Mouse (Mus musculus): ENCODE measurements at regions not wholly inside any gene's neighbourhood (a gene's known extent, or its start where the extent isn't known, plus 50 kb on each side); places are given as distances from the start of the nearest gene placed in this dataset.
"Not testable (repeated sequence)": the region's sequence is repeated elsewhere in the genome, so short reads cannot be mapped to it uniquely, and the experiment has no call there.

DNA sequence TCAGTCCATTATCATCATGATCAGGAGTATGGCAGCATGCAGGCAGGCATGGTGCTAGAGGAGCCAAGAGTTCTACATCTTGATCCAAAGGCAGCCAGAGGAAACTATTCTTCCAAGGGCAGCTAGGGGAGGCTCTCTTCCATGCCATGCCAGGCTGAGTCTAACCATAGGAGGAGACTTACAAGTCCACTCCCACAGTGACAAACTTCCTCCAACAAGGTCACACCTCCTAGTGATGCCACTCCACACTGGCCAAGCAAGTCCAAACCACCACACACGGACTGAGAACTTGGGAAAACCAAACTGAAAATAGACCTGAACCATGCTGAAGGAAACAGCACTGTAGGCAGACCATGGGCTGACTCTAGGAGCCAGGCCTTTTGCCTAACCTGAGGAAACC lies 197.4 kb downstream of the Prex1 start:
- no peak for DNase-seq (ENCODE audit: extremely low spot score)

GRCm38 (mm10) chr2:166514664-166515063 lies 199.0 kb downstream of the Prex1 start:
- no peak for DNase-seq (ENCODE audit: extremely low spot score)

DNA sequence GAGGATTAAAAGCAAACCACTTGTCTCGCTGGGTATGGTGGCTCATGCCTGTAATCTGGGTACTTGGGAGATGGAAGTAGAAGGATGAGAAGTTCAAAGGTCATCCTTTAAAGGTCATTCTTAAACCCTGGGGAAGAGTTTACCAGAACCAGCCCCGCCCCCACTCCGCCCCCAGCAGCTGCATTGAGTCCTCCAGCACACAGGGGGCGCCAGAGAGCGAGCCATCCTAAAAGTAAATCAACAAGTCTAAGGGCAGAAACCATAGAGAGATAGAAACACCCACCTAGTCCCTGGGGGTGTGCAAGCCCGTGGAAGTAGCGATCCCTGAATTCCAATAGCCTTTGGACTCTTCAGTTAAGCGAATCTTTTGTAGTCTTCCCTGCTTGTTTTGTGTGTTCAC lies 201.1 kb downstream of the Prex1 start:
- DNase-seq (ENCODE audit: extremely low spot score): no peak

GRCm38 (mm10) chr2:166511477-166511876 lies 202.2 kb downstream of the Prex1 start:
- DNase-seq (ENCODE audit: extremely low spot score): not testable (repeated sequence)

- no peak for DNase-seq (ENCODE audit: extremely low spot score)
These were observed 202.9 kb downstream of the Prex1 start for GRCm38 (mm10) chr2:166510776-166511175.

DNA sequence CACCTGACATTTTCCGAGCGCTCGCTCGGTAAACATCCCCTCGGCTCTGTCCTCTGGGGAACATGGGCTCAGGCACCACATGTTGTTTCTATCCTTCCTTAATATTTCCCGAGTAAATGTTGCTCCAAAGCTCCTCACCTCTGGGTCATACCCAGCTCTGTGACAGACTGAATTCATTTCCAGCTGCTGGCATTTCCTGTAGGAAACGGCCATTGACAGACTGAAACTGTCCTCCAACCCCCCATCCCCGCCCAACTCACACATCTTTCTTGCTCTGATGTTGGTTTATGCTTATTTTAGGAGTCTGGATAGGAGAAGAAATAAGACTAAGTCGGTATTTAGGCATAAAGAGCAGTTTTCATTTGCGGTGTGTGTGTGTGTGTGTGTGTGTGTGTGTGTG lies 204.0 kb downstream of the Prex1 start:
- DNase-seq (ENCODE audit: extremely low spot score): no peak

DNA sequence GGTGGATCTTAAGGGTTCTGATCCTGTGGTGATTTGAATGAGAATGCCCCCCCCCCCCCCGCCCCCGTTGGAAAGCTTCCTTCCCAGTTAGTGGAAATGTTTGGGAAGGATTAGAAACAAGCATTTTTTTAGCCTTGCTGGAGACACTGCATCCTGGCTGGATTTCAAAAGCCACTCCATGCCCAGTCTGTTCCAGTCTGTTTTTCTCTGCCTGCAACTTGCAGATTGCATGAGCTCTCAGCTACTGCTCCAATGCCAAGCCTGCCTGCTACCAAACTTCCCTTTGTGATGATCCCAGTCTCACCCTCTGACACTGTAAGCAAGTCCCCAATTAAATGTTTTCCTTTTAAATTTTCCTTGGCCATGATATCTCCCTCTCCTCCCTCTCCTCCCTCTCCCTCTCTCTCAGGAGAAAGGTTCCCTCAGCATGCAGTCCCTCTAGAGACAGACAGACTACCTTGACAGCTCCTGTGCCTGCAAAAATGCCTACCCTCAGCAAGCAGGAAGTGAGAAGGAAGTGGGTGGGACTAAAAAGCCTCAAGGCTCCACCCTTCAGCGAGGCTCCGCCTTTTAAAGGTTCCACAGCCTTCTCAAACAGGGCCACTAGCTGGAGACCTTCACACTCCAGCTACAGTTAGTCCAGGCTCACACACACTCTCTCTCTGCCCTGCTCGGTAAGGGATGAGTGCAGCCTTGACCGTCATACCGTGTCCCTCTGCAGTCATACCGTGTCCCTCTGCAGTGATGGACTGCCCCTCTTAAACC lies 204.8 kb downstream of the Prex1 start:
- DNase-seq (ENCODE audit: extremely low spot score): no peak

- no peak for DNase-seq (ENCODE audit: extremely low spot score)
These were observed 208.3 kb downstream of the Prex1 start for GRCm38 (mm10) chr2:166505309-166505708.

DNA sequence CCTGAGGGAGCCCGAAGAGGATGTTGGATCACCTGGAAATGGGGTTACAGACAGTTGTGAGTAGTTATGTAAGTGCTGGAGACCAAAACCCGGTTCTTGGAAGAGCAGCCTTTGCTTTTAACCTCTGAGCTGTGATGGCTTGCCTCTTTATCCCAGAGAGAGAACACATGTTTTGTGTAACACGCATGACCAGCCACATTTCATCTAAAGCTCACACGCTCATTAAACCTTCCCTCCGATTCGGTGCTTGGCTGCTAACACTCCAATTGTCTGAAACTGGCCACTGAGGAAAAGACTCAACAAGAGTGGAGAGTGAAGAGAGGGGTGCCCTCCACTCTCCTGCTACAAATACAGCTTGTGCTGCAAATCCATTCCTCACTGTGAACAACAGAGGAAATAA lies 210.0 kb downstream of the Prex1 start:
- no peak for DNase-seq (ENCODE audit: extremely low spot score)

DNA sequence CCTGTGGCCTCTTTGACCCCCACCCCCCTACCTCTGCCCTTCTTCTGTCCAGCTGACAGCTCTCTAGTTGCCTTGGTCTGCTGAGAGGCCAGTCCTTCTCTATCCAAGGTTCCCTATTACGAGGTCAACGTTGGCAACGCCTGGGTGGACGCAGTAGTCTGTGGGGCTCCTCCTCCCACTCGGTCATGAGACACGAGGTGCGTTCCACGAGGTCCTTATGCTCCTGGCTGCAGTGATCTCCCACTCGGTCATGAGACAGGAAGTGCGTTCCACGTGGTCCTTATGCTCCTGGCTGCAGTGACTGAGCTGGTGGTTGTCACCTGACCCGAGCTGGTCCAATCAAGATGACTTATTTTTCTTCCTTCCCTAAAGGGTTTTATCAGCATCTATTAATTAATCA lies 220.7 kb downstream of the Prex1 start:
- no peak for DNase-seq (ENCODE audit: extremely low spot score)

- no peak for DNase-seq (ENCODE audit: extremely low spot score)
These were observed 221.2 kb downstream of the Prex1 start for GRCm38 (mm10) chr2:166492421-166492820.

GRCm38 (mm10) chr2:166491861-166492260 lies 221.8 kb downstream of the Prex1 start:
- no peak for DNase-seq (ENCODE audit: extremely low spot score)

- peak; percentile 53 for DNase-seq (ENCODE audit: extremely low spot score)
These were observed 224.4 kb downstream of the Prex1 start for GRCm38 (mm10) chr2:166489041-166489872.

GRCm38 (mm10) chr2:166487688-166488087 lies 225.9 kb downstream of the Prex1 start:
- no peak for DNase-seq (ENCODE audit: extremely low spot score)

DNA sequence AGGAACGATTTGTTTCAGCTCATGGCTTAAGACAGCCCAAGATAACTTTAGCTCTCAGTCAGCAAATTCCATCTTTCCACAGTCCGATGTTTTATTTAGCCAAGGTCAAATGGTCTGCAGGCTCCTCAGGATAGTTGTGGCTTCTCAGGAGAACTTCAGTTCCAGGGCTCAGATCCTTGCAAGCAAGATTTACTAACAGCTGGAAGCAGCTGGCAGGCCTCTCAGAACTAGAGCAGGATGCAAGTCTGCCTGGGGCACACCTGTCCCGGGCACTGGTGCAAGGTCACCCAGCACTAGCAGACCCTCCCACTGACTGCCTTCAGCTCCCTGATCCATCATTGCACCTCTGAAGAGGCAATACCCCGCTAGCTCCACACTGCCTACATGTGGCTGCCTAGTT lies 227.8 kb downstream of the Prex1 start:
- DNase-seq (ENCODE audit: extremely low spot score): no peak

DNA sequence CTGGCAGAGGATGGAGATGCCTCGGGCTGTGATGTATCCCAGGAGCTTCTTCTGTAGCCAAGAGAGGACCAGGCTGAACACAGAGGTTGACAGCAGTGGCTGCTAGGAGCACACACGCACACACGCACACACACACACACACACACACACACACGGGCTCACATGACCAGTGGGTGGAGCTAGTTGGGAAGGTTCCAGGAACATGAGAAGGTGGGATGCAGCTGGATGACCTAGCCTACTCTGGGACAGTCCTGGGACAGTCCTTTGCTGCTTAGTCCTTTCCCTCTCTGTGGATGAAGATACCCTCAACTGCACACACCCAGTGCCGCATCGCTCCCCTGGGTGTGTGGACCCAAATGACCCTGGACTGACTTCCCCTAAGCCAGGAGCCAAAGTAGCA lies 228.3 kb downstream of the Prex1 start:
- no peak for DNase-seq (ENCODE audit: extremely low spot score)

GRCm38 (mm10) chr2:166483617-166484319 lies 229.9 kb downstream of the Prex1 start:
- no peak for DNase-seq (ENCODE audit: extremely low spot score)

GRCm38 (mm10) chr2:166482720-166483616 lies 230.7 kb downstream of the Prex1 start:
- no peak for DNase-seq (ENCODE audit: extremely low spot score)

DNA sequence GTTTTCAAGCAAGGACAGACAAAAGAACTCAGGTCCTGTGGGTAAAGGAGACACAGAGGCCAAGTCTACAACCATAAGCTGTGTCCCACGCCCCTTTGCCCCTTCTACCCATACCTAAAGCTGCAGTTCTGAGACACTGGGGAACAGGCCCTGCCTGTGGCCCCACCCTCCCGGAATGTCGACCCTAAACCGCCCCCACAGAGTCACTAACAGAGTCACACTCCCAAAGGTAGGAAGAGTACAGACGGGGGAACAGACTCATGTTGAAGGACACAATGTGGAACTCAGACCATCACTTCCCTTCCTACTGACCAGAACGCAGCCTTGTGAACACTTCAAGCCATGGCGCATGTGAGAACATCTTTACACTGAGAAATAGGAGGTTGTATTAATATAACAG lies 231.9 kb downstream of the Prex1 start:
- no peak for DNase-seq (ENCODE audit: extremely low spot score)

- DNase-seq (ENCODE audit: extremely low spot score): no peak
These were observed 232.3 kb downstream of the Prex1 start for GRCm38 (mm10) chr2:166481362-166481761.

DNA sequence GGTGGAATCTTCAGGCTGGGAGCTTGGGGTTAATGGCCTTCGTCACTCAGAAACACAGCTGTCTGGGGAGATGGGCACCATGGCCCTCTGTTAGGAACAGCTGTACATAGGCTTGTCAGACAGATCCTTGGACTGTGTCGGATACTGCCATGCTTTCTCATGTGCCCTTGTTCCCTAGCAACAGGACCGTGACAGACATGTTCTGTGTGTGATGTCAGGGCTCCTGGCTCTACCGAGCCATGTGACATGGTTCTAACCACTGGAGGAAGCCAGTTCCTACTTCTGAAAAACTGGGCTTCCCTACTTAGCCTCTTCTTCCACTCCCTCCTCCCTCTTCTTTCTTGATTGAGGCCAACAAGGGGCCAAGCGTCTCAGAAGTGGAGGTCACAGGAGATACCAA lies 232.7 kb downstream of the Prex1 start:
- DNase-seq (ENCODE audit: extremely low spot score): no peak

All from embryo, embryonic 9.5 days (tissue).